ENCODE assay signal across 8 mouse cellular contexts in genomic region chr6:38874035-38874434, GRCm38 (mm10). TPM values are rescaled to one million over a fixed set of nuclear protein-coding genes. Genes with fewer than 3 reads are reported as not detected.
DNase-seq lines count a peak whose midpoint lies in the region; ATAC-seq lines count a peak whose summit lies in the region.

No protein-coding gene starts in this region.

- intact Hi-C loops in left cerebral cortex, postnatal 25 days (cut with DNase I), result loop anchor here (2.0 to 10.0 kb wide), 2 partner anchors 139 to 193 kb away; no protein-coding TSS in a partner anchor

- ATAC-seq in common myeloid progenitor, adult 5-6 weeks (replicated peaks; ENCODE audit: low read depth, poor library complexity, severe bottlenecking), result peak; percentile 43; the same call in 1 of the 2 replicates
- peak; percentile 42 for ATAC-seq in inflammation-experienced regulatory T-cells, adult 6 months
- ATAC-seq in megakaryocyte-erythroid progenitor cell, adult 5-6 weeks (replicated peaks; ENCODE audit: low FRiP score, low TSS enrichment, poor library complexity, severe bottlenecking), result peak; percentile 45; the same call in 1 of the 2 replicates

- DNase-seq in 3134 (ENCODE audit: extremely low read depth, insufficient read length, low spot score), result peak; percentile 35
- DNase-seq in ZHBTc4 (ENCODE audit: low read depth, low spot score), result peak; percentile 56
- DNase-seq in gastrocnemius, adult 8-10 months (ENCODE audit: low spot score in 2 of 2), result peak; percentile 35 to 37
- DNase-seq in left cerebral cortex, postnatal 25 days (ENCODE audit: low spot score in 2 of 2), result peak; percentile 56 to 65
- peak; percentile 57 for DNase-seq in spleen, adult 12 weeks (ENCODE audit: low spot score)

RNA-seq across cellular contexts. Expression of gene Tbxas1, which starts 1.2 kb away (rescaled TPM):
- total RNA-seq in common myeloid progenitor, adult 5-6 weeks (2017), result 23.1 and 33.0 TPM in 2 replicates
- total RNA-seq in gastrocnemius, adult 8-10 months (2022), result under 1 TPM; 0.51 to 0.80 (median 0.56) TPM
- under 1 TPM; 0.21 to 0.37 (median 0.25) TPM for polyA plus RNA-seq in inflammation-experienced regulatory T-cells, adult 6 months (2017; shearing (Covaris generic))
- total RNA-seq in left cerebral cortex, postnatal 25 days (2021), result 1 to 10 TPM; 3.0 to 3.3 TPM
- 1.6 and 6.4 TPM in 2 replicates for total RNA-seq in megakaryocyte-erythroid progenitor cell, adult 5-6 weeks (2014; fragmentation: Nextera tagmentation)
- total RNA-seq in megakaryocyte-erythroid progenitor cell, adult 5-6 weeks (2017), result 2.5 and 8.8 TPM in 2 replicates

RNA-seq across cellular contexts. Expression of gene Hipk2, which starts 1.9 kb away (rescaled TPM):
- 10.3 and 16.4 TPM in 2 replicates for total RNA-seq in common myeloid progenitor, adult 5-6 weeks (2017)
- total RNA-seq in gastrocnemius, adult 8-10 months (2022), result 100 to 1,000 TPM in 2 of 4 experiments, 10 to 100 TPM in 2; 65.2 to 144 (median 96.6) TPM
- polyA plus RNA-seq in inflammation-experienced regulatory T-cells, adult 6 months (2017; shearing (Covaris generic)), result 10 to 100 TPM; 10.2 to 17.9 (median 17.6) TPM
- total RNA-seq in left cerebral cortex, postnatal 25 days (2021), result 10 to 100 TPM; 48.8 to 59.7 TPM
- 24.3 and 27.9 TPM in 2 replicates for total RNA-seq in megakaryocyte-erythroid progenitor cell, adult 5-6 weeks (2014; fragmentation: Nextera tagmentation)
- total RNA-seq in megakaryocyte-erythroid progenitor cell, adult 5-6 weeks (2017), result 5.1 and 9.2 TPM in 2 replicates

Comparison
In these comparisons a context has a peak if more than half of its experiments do, and no peak if none do; other contexts are left out.
1. Peak in every context shown above with its lines: DNase-seq and ATAC-seq.